Mouse (Mus musculus) central nervous system, embryonic 14 days (tissue): ENCODE measurements around the gene Scg5. TPM values are rescaled to one million over a fixed set of nuclear protein-coding genes. Genes with fewer than 3 reads are reported as not detected.

Experiments
- polyA plus RNA-seq: library from polyadenylated mRNA; depleted of rRNA; stranded (reverse); fragments of >200 nt; gene quantifications from 2 replicates; pipeline ENCODE4 v1.2.3, GENCODE M21; 2012; rRNA removed

The Scg5 gene
- polyA plus RNA-seq = 110 and 133 TPM in 2 replicates

DNA sequence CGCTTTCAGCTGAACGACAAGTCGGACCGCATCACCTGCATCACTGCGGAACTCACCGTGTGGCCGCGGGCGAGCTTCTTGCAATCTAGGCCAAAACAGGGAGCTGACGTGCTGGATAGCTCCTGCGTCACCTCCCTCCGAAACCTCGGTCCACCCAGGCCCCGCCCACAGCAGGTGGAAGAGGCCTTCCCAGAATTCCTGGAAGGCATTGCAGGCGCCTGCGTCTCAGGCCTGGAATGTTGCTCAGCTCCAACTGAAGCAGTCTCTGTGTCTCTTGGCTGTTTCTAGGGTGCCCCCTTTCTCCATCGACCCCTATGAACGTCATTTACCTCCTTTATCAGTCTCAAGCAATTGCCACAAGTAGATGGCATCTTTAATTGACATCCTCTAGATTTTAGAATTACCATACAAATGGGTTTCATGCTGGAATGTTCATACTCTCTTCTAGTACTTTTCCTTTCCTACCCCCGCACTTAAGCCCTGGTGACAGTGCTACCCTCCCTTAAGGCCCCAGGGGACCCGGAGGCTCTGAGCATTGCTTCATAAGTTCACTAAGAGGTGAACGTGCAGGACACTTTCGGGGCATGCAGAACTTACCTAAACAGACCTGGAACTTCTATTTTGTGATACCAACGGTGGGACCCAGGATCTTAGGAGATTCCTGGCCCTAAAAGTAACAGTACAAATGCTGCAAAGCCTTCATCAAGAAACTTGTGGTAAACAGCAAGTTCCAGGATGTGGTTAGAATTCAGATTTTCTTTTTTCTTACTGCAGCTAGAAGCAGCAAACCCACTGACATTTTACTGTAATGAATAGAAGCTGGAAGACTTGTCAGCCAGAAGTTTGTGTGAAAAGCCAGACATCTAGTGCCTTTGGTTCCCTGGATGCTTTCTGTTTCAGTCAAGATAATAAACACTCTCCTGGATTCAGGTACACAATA is at the start of gene Scg5:
Gene Scg5 (minus strand): TSS at position 179 of the 940 bp plus-strand sequence.

DNA sequence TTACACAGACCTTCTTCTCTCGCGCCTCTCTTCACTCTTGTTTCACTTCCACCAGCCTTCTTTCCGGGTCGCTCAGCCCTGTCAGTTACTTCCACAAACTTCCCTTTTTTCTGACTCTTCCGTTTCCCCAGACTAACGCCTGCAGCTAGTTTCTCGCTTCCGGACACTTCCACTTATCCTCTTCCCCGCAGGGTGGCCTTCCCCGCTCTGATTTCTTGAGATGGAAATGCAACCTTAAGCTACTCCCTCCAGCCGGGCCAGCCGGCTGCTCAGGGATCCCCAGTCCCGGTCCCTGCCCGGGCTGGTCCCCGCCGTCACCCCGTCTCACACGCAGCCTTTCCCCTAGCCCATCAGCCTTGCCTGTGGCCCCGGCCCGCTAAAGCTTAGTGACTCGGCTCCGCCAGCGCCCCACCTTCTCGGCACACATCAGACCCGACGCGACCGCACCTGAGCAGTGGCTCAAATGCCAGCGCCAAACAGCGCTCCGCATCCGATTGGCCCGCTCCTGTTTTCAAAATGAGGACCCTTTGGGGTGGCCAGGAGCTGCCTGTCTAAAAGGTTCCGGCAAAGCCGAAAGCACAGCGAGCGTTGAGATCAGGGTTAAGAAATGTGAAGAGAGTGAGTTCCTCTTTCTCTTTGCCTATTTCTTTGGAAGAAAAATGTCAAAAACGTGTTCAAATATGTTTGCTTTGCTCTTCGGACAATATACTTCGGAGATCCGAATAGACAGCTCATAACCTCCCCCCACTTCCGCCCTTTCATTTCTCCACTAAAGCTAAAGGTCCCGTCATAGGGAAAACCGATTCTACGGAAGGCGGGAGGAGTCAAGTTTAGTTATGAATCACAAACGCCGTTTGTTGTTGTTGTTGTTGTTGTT is 19.6 kb upstream of the Scg5 start, which contains the start of gene Arhgap11a:
Gene Arhgap11a (minus strand): TSS at position 417 of the 877 bp plus-strand sequence.

GRCm38 (mm10) chr2:113758311-113759161 is 70.4 kb downstream of the Scg5 start, which contains the start of gene Grem1:
Grem1 (minus strand) TSS chr2:113758646.

Other genes with a start within 250 kb of the Scg5 start
- gene Grem1, start 70.5 kb downstream of the Scg5 start, polyA plus RNA-seq = 2.1 and 3.3 TPM in 2 replicates
- gene Arhgap11a, start 19.5 kb upstream of the Scg5 start, polyA plus RNA-seq = 18.4 and 25.8 TPM in 2 replicates
- 15.0 and 15.1 TPM in 2 replicates for gene Gjd2, start 184.5 kb upstream of the Scg5 start, polyA plus RNA-seq
- gene Actc1, start 224.4 kb upstream of the Scg5 start, polyA plus RNA-seq = 3.8 and 223 TPM in 2 replicates